Mouse (Mus musculus) kidney, postnatal 14 days (tissue): ENCODE results near the gene Rab22a.
"Not testable (repeated sequence)": the region's sequence is repeated elsewhere in the genome, so short reads cannot be mapped to it uniquely, and the experiment has no call there.

Experiments
- DNase-seq: peaks from one replicate; pipeline ENCODE4 v3.0.0; 2022; ENCODE audit warnings: mixed read lengths

Rab22a gene

DNA sequence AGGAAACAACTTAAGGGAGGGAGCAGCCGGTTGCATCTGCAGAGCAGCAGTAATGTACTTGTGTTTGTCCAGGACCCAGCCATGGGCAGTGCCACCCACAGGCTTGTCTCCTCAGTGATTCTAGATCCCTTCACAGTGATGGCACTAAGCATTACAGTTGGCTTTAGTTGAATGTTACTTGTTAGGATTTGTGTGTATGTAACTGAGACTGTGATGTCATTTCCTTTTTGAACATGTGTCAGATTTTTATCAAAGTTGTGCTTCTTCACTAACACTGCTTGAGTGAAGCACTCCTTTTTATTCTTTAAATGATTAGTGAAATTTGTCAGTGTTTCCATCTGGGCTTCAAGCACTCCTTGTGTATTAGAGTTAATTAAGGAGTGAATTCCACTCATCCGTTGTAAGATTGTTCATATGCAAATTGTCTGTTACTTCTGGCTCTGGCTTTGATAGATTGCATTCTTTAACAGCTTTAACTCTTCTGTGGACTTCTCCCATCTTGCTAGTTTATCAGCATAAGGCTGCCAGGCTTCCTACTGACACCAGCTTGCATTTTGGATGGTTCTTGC, 12.9 kb downstream of the Rab22a start:
- no peak for DNase-seq

DNA sequence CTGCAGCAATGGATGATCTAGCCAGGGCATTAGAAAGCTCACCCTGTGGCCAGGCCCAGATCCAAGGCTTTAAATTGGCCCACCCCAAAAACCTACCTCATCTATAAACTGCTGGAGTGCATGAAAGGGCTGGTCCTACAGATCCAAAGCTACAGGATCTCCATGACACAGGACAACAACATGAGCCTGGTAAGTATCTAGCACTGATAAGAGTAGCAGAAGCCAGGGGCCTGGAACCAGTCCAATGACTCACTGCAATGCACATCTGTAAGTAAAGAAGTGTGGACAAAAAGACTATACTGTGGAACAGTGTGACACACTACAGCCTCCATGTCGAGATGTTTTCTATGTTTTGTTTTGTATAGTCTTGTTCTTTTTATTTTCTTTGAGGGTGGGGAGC, 13.9 kb downstream of the Rab22a start:
- no peak for DNase-seq

DNA sequence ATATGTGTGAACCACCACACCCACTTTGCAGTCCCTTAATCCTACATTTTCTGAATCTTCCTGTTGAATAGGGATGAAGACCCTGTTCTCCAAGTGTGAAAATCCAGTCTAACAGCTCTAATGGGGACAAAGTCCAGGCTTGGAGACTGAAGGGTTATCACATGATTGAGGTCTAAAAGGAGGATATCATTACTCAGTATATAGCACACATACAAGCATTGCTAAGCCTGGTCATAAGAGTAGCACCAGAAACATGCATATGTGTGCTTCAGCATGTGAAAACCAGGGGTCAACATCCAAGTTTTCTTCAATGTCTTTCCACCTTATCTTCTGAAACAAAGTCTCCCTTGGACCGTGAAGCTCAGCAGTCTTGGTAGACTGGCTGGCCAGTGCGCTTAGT, 19.0 kb downstream of the Rab22a start:
- no peak for DNase-seq

DNA sequence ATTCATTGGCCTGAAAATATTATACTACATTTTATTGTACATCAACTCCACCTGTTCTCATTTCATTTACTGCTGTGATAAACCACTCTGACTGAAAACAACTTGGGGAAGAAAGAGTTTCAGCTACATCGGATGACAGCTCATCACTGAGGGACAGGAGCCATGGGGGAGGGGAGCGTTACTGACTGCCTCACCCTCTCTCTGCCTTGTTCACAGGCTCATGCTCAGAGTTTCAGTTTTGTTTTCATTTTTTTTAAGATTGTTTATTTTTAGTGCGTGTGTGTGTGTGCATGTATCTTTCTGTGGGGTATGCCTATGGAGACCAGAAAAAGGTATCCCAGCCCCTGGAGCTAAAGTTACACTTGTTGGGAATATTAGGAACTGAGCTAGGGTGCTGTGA, 19.7 kb downstream of the Rab22a start:
- no peak for DNase-seq

DNA sequence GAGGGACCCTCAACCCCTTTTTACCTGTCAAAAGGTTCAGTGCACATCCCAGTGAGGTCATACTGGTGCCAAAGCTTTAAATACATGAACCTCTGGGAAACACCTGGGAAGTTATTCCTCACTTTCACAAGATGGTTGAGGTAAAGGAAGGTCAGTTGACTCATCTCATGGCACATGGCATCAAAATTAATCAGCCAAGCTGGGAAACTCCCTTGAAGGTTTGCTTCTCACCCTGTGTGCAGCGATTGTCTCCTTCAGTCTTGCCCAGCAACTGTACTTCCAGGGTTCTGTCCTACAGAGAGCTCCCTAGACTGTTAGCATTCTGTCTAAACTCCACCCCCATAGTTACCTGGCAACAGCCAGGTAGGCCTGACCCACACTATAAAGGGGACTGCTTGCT, 20.6 kb downstream of the Rab22a start:
- DNase-seq: no peak

DNA sequence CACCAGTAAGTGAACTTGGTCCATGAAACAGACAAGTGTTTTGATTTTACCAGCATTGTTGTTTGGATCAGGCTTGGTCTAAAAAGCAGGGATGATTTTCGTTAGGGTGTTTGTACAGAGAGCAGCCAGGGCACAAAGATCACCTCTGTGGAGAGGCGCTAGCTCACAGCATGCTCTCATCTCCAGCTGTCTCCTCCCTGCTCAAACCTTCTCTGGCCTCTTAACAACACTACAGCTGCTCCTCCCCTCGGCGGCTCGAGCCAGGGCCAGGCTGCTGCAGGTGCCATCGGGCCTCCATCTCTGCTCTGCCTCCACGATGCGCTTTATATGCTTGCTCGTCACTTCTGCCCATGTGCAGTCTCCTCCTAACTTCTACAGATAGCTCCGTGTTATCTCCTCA, 23.2 kb downstream of the Rab22a start:
- DNase-seq: no peak

DNA sequence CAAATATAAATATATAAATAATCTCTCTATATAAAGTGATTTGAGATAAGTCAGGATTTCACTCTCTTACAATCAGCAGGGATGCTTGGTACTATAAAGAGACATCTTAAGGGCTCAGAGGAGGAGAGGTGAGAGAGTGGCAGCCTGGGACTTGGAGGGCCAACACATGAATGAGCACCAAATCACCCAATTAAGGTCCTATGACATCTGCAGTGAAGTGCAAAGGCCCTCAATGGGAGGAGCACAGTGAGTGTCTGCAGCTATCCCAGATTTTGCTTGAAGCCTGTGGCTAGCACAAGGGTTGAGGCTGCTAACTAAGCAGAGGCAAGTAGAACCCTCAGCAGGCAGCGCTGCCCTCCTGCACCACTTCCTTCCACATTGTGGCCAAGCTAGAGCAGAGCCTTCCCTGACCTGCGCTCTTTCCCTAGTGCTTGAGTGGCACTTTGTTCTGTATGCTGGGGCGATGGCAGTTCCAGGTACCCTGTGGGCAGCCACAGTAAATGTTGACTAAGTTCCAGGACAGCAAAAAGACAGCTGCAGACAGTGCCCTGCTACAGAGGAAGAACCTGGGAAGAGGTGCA, 26.3 kb downstream of the Rab22a start:
- DNase-seq: no peak

DNA sequence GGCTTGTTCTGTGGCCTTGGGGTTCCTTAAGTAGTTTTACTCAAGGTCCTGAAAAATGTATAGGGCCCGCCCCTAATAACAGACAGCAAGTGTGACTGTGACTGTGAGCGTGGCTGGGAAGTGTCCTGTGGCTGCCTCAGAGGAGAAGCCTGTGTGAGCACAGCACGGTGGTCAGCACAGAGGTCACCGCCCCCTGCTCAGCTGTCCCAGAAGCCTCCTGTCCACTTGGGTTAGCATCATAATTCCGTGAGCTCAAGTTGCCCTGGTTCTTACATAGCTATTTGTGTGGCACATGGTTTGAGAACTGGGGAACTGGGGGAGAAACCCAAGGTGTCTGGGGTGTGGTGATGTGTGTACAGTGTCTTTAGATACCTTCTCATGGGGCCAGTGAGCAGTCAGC, 27.8 kb downstream of the Rab22a start:
- no peak for DNase-seq

DNA sequence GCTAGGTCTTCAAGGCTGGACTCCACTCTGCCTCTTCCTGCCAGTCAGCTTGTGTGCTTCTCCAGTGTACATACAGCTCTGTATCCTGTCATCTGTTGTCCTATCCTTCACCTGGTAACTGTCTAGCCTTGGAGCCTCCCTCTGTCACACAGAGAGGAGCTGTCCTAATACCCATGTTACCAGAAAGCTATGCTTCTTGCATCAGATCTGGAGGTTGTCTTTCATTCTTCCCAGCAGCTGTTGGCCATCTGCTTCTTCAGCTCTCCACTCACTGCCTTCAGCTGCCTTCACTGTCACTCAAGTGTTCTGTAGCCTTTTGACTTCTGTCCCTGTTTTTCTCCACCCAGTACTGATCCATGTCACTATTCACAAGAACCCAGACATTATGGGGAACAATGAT, 30.3 kb downstream of the Rab22a start:
- no peak for DNase-seq

DNA sequence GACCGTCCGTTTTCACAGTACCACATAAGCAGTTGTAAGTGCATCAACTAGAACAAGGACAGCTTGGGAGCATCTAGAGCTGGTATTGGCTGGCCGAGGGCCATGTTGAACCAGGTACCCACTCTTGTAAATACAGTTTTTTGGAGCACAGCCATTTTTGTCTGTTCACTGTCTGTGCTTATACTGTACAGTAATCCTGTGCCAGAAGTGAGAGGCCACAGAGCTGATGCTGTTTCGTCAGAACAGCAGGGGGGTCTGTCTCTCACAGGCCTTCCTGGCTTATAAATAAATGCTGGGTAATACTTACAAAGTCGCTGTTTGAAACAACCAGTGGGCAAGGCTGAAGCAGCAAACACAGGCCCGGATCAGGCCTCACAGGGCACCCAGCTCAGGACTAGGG, 32.2 kb downstream of the Rab22a start:
- no peak for DNase-seq

DNA sequence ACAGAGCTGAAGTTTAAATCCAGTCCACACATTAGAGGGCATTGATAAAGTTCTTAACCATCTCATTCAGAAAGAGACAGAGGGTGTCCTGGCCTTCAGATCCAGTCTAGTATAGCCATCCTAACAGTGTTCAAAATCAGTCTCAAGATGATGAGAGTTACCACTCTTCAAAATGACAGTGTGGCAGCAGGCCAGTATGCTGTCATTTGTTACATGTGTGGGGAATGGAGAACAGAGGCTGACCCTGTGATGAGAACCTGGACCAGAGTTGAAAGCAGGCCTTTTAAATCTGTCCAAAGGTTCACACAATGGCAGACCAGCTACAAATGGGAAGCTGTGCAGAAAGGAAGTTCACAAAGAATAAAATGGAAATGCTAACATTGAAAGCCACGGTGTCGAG, 33.1 kb downstream of the Rab22a start:
- DNase-seq: no peak

DNA sequence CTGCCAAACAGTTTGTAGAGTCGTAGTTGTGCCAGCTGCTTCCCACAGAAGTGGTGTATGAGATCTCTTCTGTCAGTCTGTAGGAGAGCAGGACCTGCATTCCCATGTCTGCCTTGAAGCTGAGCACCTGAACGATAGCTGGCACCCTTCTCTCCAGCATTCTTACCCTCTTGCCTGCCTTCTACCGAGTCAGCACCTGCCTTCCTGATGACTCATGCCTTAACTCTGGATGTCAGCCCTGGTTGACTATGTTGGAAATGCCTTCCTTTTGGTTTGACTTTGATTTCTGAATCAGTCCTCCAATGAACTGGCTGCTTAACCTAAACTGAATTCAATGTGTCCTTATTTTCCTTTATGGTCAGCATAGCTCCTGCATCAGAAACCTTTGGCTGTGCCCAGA, 39.3 kb downstream of the Rab22a start:
- no peak for DNase-seq

DNA sequence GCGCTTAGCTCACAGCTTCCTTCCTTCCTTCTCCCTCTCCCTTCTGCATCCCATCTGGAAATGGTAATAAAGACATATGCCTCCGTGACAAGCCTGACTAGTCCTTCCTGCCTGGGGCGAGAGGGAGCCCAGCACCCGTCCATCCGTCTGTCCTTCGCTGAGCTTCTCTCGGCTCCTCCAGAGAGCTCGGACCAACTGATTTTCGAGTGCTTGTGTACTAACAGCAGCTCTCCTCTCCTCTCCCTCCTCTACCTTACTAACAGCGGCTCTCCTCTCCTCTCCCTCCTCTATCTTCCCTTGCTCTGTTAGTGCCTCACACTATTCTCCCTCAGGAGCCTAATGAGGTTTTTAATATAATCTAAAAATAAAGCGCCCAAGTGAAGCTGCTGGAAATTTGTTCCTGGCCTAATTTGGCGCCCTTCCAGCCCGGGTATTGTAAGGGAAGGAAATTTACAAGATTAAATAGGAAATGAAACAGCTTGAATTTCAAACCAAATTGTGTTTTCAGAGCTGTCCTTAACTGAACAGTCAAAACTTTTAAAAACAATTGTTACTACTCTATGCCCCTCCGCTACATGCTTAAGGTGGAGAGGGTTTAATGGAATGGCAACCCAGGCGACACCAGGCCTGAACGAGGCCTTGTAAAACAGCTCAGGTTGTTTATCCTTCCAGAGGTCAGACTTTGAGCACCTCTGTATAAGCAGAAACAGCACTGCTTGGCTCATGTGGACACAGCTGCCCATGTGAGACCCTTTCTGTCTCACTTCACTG, 42.7 kb downstream of the Rab22a start:
- peak; percentile 57 for DNase-seq

DNA sequence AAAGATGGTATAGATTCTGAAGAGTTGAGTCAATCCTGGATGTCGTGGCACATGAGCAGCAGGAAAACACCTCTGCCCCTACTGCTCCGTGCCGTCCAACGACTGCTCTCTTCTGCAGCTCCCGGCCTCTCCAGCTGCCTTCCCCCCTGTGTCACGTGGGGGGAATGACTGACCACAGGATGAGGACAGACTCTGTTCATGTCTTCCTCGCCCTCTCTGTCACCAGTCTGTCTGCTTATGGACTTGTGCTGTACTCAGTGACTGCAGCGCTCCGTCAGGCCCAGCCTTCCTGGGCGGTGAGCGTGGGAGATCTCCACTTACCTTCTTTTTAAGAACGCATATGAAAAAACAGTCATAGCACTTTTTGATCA, 43.3 kb downstream of the Rab22a start:
- no peak for DNase-seq

DNA sequence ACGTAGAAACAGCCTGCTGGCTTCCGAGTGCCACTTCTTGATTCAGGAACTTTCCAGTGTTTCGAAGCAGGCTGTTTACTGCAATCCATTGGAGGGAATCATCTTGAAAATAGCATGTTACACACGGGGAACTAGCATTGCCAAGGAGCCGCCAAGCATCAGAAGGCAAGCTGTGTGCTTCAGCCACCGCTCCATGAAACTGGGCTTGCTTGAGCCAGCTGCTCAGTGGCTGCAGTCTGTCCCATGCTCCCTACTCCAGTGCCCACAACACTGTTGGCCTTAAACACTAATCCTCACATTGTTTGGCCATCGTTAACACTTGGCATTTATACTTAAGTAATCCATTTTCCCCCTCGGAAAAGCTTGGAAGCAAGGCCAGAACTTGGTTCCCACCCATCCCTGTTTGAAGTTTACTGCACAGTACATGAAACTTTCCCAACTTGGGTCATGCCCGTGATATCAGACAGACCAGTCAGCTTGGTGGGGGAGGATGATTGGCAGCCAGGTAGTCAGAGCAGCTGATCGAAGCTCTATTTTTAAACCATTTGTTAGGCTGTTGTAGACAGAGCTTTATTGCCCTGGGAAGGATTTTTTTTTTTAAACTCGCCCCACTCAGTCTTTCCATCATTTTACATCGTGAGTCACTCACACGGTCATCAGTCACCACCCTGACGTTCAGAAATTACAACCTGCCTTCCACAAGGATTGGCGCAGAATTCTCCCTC, 46.4 kb downstream of the Rab22a start:
- DNase-seq: no peak

DNA sequence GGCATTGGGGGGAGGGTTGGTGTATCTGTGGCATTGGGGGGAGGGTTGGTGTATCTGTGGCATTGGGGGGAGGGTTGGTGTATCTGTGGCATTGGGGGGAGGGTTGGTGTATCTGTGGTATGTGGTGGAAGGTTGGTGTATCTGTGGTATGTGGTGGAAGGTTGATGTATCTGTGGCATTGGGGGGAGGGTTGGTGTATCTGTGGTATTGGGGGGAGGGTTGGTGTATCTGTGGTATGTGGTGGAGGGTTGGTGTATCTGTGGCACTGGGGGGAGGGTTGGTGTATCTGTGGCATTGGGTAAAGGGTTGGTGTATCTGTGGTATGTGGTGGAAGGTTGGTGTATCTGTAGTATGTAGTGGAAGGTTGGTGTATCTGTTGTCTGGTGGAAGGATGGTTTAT, 48.1 kb downstream of the Rab22a start:
- not testable (repeated sequence) for DNase-seq

DNA sequence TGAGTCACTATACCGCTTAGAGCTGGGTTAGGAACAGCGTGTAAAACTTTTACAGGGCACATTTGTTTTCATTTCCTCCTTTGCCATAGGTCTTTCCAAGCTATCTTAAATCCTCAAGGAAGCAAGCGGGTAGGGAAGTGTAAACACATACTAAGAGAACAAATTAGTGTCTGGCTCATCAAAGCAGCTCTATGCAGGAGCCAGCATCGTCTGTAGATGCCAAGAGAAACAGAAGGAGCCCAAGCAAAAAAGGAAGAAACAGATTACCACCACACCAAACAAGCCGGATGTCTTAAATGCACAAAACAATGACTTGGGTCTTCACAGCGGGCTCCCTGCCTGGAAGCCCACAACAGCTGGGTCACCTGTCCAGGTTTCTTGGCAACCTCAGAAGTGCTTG, 50.6 kb downstream of the Rab22a start:
- DNase-seq: no peak

DNA sequence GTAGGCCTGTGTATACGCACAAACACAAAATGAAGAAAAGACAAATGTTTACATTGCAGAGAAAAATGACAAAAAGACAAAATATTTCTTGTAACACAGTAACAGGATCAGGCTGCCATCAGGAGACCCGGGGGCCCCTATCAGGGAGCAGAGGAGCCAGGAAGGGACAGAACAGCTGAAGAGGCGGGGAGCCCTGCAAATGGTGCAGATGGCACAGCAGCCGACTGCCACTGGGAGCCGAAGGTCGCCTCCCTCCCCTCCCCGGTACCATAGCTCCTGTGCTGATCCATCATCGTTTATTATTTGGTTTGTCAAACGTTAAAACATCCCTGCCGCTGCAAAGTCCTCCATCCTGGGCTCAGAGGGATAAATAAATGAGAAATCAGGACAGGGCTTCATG, 53.1 kb downstream of the Rab22a start:
- no peak for DNase-seq

DNA sequence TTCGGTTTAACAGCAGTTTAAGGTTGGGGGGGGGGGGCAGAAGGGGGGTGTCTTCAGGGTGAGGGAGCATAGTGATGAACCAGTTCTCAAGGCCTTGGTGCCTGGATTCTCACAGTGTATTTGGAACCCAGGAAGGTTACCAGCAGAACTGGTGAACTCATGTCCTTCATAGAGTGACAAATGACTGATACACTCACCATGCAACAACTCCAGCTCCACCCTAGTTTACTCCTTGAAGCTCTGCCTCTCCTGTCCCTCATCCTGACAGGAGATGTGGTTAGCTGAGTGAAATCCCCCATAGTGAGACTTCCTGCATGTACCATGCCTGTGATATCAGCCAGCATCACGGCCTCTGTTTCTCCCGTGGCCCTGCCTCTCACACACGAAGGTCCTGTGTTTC, 53.7 kb downstream of the Rab22a start:
- no peak for DNase-seq

DNA sequence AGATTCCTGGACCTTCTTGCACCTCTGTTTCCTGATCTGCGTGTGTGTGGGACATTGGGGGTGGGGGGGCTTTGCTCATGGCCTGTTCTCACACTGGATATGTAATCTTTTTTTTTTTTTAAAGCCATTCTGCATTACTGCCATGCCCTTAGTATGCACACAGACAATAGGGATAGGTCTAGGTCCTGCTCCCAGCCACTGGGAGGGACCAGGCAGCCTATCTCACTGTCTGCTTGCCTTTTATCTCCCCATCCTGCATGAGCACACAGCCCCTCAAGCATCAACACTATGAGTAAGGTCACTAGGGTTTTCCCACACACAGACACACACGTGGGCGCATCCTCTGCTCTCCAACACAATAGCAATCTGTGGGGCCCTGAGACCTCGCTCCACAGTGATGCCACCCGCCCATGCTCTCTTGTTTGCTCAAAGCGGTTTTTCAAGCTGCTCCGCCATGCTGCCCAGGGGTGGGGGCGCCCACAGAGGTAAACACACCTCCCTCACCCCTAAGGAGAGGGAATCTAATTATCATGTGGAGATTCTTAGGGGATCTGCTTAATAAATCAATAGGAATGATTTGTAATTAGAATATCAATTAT, 55.2 kb downstream of the Rab22a start:
- no peak for DNase-seq

DNA sequence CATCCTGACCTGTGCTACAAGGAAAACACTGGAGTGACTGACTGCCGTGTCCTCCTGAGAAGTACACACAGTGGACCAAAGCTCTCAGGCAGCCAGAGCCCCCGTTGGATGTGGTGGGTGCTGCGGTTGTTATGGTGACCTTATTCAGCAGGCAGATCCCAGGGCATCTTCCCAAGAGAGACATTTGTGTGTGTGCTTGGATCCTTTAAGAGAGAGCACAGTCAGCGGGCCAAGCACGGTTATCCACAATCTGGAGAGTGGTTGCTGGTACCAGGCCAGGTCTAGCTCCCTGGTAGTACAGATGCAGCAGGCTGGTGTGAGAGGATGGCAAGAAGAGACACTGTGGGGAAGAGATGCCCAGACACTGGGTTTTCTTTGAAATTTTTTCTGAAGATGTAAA, 57.4 kb downstream of the Rab22a start:
- no peak for DNase-seq

DNA sequence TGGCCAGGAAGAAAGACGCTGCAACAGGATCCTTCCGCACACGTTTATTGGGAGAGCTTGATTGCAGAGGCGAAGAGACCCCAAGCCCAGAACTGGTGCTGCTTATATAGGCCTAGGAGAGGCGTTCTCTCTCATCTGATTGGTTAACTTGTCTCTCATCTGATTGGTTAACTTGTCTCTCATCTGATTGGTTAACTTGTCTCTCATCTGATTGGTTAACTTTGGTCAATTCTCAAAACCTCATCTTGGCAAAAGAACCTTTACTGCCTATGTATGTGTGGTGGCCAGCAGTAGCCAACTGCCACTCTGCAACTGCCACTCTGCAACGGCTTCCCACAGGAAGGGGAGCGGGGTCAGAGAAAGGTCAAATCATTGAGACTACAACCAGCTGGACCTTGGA, 59.6 kb downstream of the Rab22a start, which contains the start of gene 1700010B08Rik:
Gene 1700010B08Rik (plus strand): TSS at position 301 of the 400 bp plus-strand sequence.
- not testable (repeated sequence) for DNase-seq

DNA sequence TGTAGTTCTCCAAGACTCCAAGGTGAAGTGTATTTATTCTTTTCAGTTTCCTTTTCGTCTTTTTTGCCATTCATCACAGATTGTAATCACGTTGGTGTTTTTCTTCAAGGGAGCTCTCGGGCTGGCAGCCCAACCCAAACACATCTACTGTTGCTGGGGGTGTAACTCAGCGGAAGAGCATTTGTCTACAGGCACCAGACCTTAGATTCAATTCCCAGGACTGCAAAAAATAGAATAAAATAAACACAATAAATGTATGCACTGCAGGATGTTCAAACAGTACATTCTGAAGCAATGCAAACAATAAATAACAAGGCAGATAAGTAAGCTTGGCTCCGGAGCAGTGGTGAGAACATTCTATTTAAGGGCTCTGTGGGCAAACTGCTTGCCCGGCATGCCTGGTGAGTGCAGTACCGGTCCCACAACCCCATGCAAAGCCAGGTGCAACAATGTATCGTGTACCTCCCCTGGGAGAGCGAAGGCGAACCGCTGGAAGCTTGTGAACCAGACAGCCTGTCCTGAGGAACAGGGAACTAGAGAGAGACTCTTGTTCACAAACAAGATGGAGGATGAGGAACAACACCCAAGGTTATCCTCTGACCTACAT, 62.8 kb downstream of the Rab22a start:
- DNase-seq: no peak
